Comparison of ENCODE assay signal across 15 mouse cellular contexts in the genomic region with DNA sequence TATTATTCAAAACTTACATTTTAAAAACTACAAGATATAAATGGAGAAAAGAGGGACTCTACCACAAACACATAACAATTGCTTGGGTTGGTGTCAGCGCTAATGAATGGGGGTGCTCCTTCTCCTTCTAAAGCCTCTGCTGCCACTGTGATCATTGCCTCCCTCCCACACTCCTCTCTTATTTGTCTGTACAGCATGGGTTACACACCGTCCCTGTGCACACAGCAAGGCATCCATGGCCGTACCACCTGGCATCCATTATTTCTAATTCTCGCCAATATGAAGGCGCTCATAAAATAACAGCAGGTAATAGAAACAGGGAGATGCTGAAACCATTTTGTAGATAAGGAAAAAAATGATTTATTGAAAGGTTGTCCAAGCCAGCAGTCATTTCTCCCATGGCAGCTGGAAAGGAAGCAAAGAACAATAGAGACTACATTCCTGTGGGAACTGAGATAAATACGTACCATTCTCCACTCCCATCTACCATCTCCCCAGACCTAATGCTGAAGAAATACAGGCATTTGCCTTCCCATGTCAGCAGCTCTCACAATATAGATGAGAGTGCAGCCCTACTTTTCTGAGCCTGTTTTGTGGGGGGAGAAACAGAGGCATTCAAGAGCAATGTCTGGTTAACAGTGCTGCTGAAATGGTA. TPM values are rescaled to one million over a fixed set of nuclear protein-coding genes. Genes with fewer than 3 reads are reported as not detected.
"Had no signal": no experiment of that assay in that cellular context is flagged by ENCODE, and none has a peak within 500 bp of the region (broad histone marks: within the 10 kb centered on the region; RNA-seq: fewer than 3 reads in every experiment).

No protein-coding gene starts in this region.

- H3K27ac ChIP-seq: limb, embryonic 15.5 days; liver, embryonic 12.5 days; lung, embryonic 15.5 days; midbrain, embryonic 10.5 days; stomach, embryonic 15.5 days had no signal

- H3K4me3 ChIP-seq: limb, embryonic 15.5 days; liver, embryonic 12.5 days; lung, embryonic 15.5 days; midbrain, embryonic 10.5 days; stomach, embryonic 15.5 days had no signal

- H3K27me3 ChIP-seq: limb, embryonic 15.5 days; liver, embryonic 12.5 days; lung, embryonic 15.5 days; stomach, embryonic 15.5 days had no signal

- H3K36me3 ChIP-seq: limb, embryonic 15.5 days; lung, embryonic 15.5 days; midbrain, embryonic 10.5 days; stomach, embryonic 15.5 days had no signal

- DNase-seq: kidney, adult 2 months; kidney, postnatal 36 days; layer of hippocampus, adult 9-11 months; layer of hippocampus, postnatal 36 days; lung, postnatal 4 days; right cerebral cortex, postnatal 14 days; thymus, postnatal 36 days had no signal

- H3K4me2 ChIP-seq: limb, embryonic 15.5 days; liver, embryonic 12.5 days; lung, embryonic 15.5 days; stomach, embryonic 15.5 days had no signal

- H3K9me3 ChIP-seq: limb, embryonic 15.5 days; liver, embryonic 12.5 days; lung, embryonic 15.5 days; midbrain, embryonic 10.5 days; stomach, embryonic 15.5 days had no signal

- ATAC-seq: intestine, embryonic 16.5 days; liver, embryonic 12.5 days; midbrain, embryonic 16.5 days had no signal

- H3K4me1 ChIP-seq: limb, embryonic 15.5 days; liver, embryonic 12.5 days; lung, embryonic 15.5 days; midbrain, embryonic 10.5 days; stomach, embryonic 15.5 days had no signal

- H3K9ac ChIP-seq: limb, embryonic 15.5 days; liver, embryonic 12.5 days; lung, embryonic 15.5 days; stomach, embryonic 15.5 days had no signal

RNA-seq across cellular contexts. Expression of gene Itih2, which starts 22.5 kb away (rescaled TPM):
- total RNA-seq: megakaryocyte, adult 5-6 weeks had no signal
